Mouse (Mus musculus): Measurements from ENCODE around the gene Cenpc1. TPM values are rescaled to one million over a fixed set of nuclear protein-coding genes. Genes with fewer than 3 reads are reported as not detected.
A peak's percentile ranks its signal among the peaks of the same experiment; 100 is the strongest.

Gene Cenpc1
- polyA plus RNA-seq, 2 experiments, result 18.9 to 26.4 TPM

DNA sequence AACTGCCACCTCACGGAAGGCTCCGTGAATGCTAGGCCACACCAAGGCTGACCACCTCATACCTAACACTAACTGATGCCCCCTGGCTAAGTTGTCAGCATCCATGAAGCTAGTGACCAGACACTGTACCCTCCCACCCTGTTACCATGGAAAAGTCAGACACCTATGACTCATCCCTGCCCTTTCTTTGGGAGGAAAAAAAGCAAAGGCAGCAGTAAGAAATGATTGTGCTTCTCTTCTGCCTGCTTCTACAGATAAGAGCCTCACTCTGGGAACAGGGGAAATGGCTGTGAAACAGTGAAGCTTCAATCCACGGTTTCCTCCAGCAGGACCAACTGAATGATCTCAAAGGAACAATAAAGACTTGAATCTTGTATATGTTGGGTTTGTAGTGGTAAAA, 3.1 kb upstream of the Cenpc1 start:
- Histone ChIP-seq H3K4me3 (replicated peaks; ENCODE audit: low read length) (no peak overlapping the region), H3K27ac (replicated peaks; ENCODE audit: low read depth, low read length) (no peak overlapping the region), H3K27me3 (ENCODE audit: control insufficient read depth, insufficient read depth, low read length) (no peaks in the 10 kb centered on the region), H3K9me3 (ENCODE audit: control insufficient read depth, low read length) (no peaks in the 10 kb centered on the region), H3K4me1 (ENCODE audit: control insufficient read depth, insufficient read depth, low read length) (no peaks in the 10 kb centered on the region; the same call in 1 of the 2 replicates), H3K4me2 (replicated peaks; ENCODE audit: low read depth, low read length, severe bottlenecking) (no peak overlapping the region), H3K36me3 (ENCODE audit: control insufficient read depth, insufficient read depth, low read length) (no peaks in the 10 kb centered on the region), H3K9ac (ENCODE audit: low read depth, low read length, severe bottlenecking) (no peak overlapping the region)
- 67% methylated on average over 3 of the region's 3 CpGs for WGBS
- ATAC-seq (ENCODE audit: low FRiP score, low read depth) (no peak), DNase-seq (ENCODE audit: low spot score) (no peak)
- TF ChIP-seq POLR2A (IDR thresholded peaks at IDR 0.05; ENCODE audit: borderline replicate concordance, extremely low read depth, insufficient read depth, insufficient read length), result no peak

DNA sequence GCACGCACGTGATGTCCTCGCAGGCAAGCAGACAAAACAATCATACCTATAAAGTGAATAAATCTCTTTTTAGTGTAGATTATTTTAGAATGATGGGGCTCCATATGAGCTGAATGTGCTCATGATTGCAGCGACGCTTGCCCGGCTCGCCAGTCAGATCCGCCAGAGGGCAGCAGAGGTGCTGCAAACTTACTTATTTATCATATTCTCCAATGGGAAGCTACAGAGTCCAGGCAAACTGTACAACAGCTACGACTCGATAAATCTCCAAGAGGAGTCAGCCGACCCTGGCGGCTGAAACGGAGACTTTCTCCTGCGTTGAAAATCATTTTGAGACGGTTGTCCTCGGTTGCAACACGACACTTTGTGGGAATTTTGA, 1.2 kb upstream of the Cenpc1 start:
- DNase-seq (ENCODE audit: low spot score) (peak; percentile 89), ATAC-seq (ENCODE audit: low FRiP score, low read depth) (peak; percentile 38; the same call in 1 of the 2 replicates)
- no peaks in the 10 kb centered on the region for H3K36me3 ChIP-seq (ENCODE audit: control insufficient read depth, insufficient read depth, low read length)
- no peaks in the 10 kb centered on the region; the same call in 1 of the 2 replicates for H3K4me1 ChIP-seq (ENCODE audit: control insufficient read depth, insufficient read depth, low read length)
- no peaks in the 10 kb centered on the region for H3K9me3 ChIP-seq (ENCODE audit: control insufficient read depth, low read length)
- H3K9ac ChIP-seq (ENCODE audit: low read depth, low read length, severe bottlenecking), result peak overlapping the region; percentile 34; the same call in 1 of the 2 replicates
- WGBS, result 2% methylated on average over 17 of the region's 17 CpGs
- peak overlapping the region; percentile 84 for H3K4me3 ChIP-seq (replicated peaks; ENCODE audit: low read length)
- TF ChIP-seq POLR2A (IDR thresholded peaks at IDR 0.05; ENCODE audit: borderline replicate concordance, extremely low read depth, insufficient read depth, insufficient read length), result no peak
- H3K4me2 ChIP-seq (replicated peaks; ENCODE audit: low read depth, low read length, severe bottlenecking), result peak overlapping the region; percentile 71
- H3K27me3 ChIP-seq (ENCODE audit: control insufficient read depth, insufficient read depth, low read length), result no peaks in the 10 kb centered on the region
- peak overlapping the region; percentile 28; the same call in 1 of the 2 replicates for H3K27ac ChIP-seq (replicated peaks; ENCODE audit: low read depth, low read length)

DNA sequence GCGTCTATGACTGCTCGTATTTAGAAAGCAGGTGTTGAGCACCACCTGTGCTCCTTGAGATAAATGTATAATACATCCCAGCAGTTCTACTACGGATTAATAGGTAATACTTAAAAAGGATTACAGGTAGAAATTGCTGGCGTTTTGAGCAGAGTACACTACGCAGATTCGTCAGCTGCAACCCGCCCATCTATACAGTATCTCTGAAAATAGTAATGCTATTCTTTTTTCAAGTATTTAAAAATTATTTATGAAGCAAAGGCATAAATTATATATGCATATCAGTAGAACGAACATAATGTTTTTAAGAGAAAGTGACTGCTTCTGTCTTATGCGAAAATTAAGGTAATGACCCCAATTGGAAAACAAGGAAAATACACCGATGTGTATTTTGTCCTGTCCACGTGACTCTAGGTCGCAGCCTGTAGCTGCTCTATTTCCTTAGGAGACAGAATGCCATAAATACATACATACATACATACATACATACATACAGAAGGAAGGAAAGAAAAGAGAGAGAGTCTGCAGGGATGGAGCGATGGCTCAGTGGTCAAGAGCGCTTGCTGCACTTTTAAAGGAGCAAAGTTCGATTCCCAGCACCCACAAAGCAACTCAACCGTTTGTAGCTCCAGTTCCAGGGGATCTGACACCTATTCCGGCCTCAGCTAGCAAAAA, 630 bp upstream of the Cenpc1 start:
- Histone ChIP-seq H3K4me2 (replicated peaks; ENCODE audit: low read depth, low read length, severe bottlenecking) (peak overlapping the region; percentile 71), H3K4me1 (ENCODE audit: control insufficient read depth, insufficient read depth, low read length) (no peaks in the 10 kb centered on the region; the same call in 1 of the 2 replicates), H3K9ac (ENCODE audit: low read depth, low read length, severe bottlenecking) (no peak overlapping the region; the same call in 1 of the 2 replicates), H3K9me3 (ENCODE audit: control insufficient read depth, low read length) (no peaks in the 10 kb centered on the region), H3K27ac (replicated peaks; ENCODE audit: low read depth, low read length) (peak overlapping the region; percentile 49), H3K36me3 (ENCODE audit: control insufficient read depth, insufficient read depth, low read length) (no peaks in the 10 kb centered on the region), H3K4me3 (replicated peaks; ENCODE audit: low read length) (peak overlapping the region; percentile 84), H3K27me3 (ENCODE audit: control insufficient read depth, insufficient read depth, low read length) (no peaks in the 10 kb centered on the region)
- 1% methylated on average over 17 of the region's 17 CpGs for WGBS
- peak; percentile 6 for DNase-seq (ENCODE audit: low spot score)
- no peak for TF ChIP-seq POLR2A (IDR thresholded peaks at IDR 0.05; ENCODE audit: borderline replicate concordance, extremely low read depth, insufficient read depth, insufficient read length)
- ATAC-seq (ENCODE audit: low FRiP score, low read depth), result peak; percentile 35

GRCm38 (mm10) chr5:86063501-86063900, 1.9 kb downstream of the Cenpc1 start:
- Histone ChIP-seq H3K4me2 (replicated peaks; ENCODE audit: low read depth, low read length, severe bottlenecking) (no peak overlapping the region), H3K4me3 (replicated peaks; ENCODE audit: low read length) (no peak overlapping the region), H3K9ac (ENCODE audit: low read depth, low read length, severe bottlenecking) (no peak overlapping the region), H3K27ac (replicated peaks; ENCODE audit: low read depth, low read length) (no peak overlapping the region), H3K4me1 (ENCODE audit: control insufficient read depth, insufficient read depth, low read length) (no peaks in the 10 kb centered on the region; the same call in 1 of the 2 replicates), H3K9me3 (ENCODE audit: control insufficient read depth, low read length) (no peaks in the 10 kb centered on the region), H3K27me3 (ENCODE audit: control insufficient read depth, insufficient read depth, low read length) (no peaks in the 10 kb centered on the region), H3K36me3 (ENCODE audit: control insufficient read depth, insufficient read depth, low read length) (no peaks in the 10 kb centered on the region)
- 95% methylated on average over 1 of the region's 1 CpGs for WGBS
- no peak for ATAC-seq (ENCODE audit: low FRiP score, low read depth)
- DNase-seq (ENCODE audit: low spot score), result no peak
- TF ChIP-seq POLR2A (IDR thresholded peaks at IDR 0.05; ENCODE audit: borderline replicate concordance, extremely low read depth, insufficient read depth, insufficient read length), result no peak

GRCm38 (mm10) chr5:86029820-86030219, 35.6 kb downstream of the Cenpc1 start:
- no peaks in the 10 kb centered on the region for H3K27me3 ChIP-seq (ENCODE audit: control insufficient read depth, insufficient read depth, low read length)
- H3K9ac ChIP-seq (ENCODE audit: low read depth, low read length, severe bottlenecking), result no peak overlapping the region
- no peak for TF ChIP-seq POLR2A (IDR thresholded peaks at IDR 0.05; ENCODE audit: borderline replicate concordance, extremely low read depth, insufficient read depth, insufficient read length)
- H3K36me3 ChIP-seq (ENCODE audit: control insufficient read depth, insufficient read depth, low read length), result peaks cover 52% of the 10 kb centered on the region
- WGBS, result 79% methylated on average over 2 of the region's 2 CpGs
- no peaks in the 10 kb centered on the region for H3K4me1 ChIP-seq (ENCODE audit: control insufficient read depth, insufficient read depth, low read length)
- ATAC-seq (ENCODE audit: low FRiP score, low read depth) (no peak), DNase-seq (ENCODE audit: low spot score) (no peak)
- H3K4me2 ChIP-seq (replicated peaks; ENCODE audit: low read depth, low read length, severe bottlenecking), result no peak overlapping the region
- no peak overlapping the region for H3K27ac ChIP-seq (replicated peaks; ENCODE audit: low read depth, low read length)
- no peak overlapping the region for H3K4me3 ChIP-seq (replicated peaks; ENCODE audit: low read length)
- no peaks in the 10 kb centered on the region for H3K9me3 ChIP-seq (ENCODE audit: control insufficient read depth, low read length)
